Mouse (Mus musculus): ENCODE measurements around the gene Ftcd.

GRCm38 (mm10) chr10:76571070-76571469 lies 4.4 kb upstream of the Ftcd start:
- no peak for TF ChIP-seq POLR2A (IDR thresholded peaks at IDR 0.05; ENCODE audit: borderline replicate concordance, control insufficient read depth, low read depth, low read length)
- TF ChIP-seq CTCF (IDR thresholded peaks at IDR 0.05; ENCODE audit: control insufficient read depth, insufficient read depth, low read length): no peak
